Mouse (Mus musculus) left cerebral cortex, adult 11 months (tissue): ENCODE measurements around the gene Ap1g2.
A peak's percentile ranks its signal among the peaks of the same experiment; 100 is the strongest.

Source experiments
- DNase-seq: peaks from one replicate; pipeline ENCODE4 v3.0.0; 2022; ENCODE audit warnings: low spot score

Ap1g2 gene

DNA sequence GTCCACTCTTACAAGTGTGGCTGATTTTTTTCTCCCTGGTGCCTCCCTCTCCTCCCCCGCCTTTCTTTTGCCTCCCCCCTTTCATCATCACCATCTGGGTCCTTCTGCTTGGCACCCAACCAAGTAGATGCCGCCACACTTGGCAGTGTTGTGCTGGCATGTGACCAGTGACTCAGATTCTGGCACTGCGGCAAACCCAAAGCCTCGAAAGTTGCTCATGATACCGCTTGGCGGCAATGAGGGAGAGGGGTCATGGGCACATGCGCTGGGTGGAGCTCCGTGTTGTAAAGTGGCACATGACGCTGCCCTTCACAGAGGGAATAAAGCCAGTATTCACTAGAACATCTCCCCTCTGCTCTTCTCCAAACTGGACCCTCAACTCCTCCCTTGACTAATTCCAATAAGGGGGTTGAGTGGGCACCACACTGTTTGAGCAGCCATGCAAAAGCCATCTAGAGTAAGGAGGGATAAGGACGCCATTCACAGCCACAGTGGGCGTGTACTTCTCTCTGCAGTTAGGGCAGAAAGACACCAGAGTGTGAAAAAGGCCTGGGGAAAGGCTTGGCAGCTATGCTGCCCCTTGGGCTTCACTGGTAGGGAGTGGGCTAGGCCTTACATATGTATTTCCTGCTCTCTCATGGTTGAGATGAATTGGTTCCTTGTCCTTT is 51.1 kb downstream of the Ap1g2 start:
- DNase-seq, result peak; percentile 83

- no peak for DNase-seq
These were observed 52.1 kb downstream of the Ap1g2 start for GRCm38 (mm10) chr14:55054191-55054749.

GRCm38 (mm10) chr14:55053708-55054190 is 52.6 kb downstream of the Ap1g2 start:
- peak; percentile 87 for DNase-seq

DNA sequence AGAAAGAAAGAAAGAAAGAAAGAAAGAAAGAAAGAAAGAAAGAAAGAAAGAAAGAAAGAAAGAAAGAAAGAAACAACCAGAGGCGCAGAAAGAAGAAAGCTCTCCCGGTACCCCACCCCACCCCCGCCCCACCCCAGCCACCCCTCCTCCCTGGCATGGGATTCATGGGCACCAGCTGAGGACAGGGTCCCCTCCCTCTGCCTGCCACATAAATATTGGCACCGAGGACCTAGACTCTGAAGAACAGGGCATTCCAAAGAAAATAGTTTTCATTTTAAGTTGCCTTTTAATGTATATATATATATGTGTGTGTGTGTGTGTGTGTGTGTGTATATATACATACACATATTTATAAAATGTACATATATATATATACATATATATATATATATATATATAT is 53.3 kb downstream of the Ap1g2 start:
- no peak for DNase-seq

DNA sequence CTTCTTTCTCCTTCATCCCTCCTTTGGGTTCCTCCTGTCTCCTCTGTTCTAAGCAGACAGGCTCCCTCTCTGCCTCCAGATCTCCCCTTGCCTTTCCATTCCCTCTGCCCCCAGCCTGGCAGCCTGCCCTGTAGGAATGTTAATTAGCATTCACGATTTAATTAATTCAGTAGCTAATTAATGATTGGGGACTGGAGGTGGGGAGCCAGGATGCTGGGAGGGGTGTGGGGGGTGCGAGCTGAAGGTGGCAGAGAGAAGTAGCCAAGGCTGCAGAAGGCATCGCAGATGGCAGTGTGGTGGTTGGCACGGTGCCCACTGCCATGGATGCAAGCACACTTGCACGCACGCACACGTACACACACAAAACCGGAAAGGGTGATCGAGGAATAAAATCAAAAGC is 53.9 kb downstream of the Ap1g2 start:
- no peak for DNase-seq
